Mouse (Mus musculus) c-Kit-positive CD71-negative TER-119-negative erythroid progenitor cells, embryonic 14.5 days (primary cell): ENCODE results near the gene Mtrf1l.

Experiments
- DNase-seq: peaks from one replicate; pipeline ENCODE4 v3.0.0-alpha.2; 2013; ENCODE audit warnings: low read depth

Mtrf1l gene

GRCm38 (mm10) chr10:5804691-5805156 is 19.0 kb downstream of the Mtrf1l start:
- DNase-seq, result no peak

- DNase-seq, result no peak
These were observed 20.0 kb downstream of the Mtrf1l start for GRCm38 (mm10) chr10:5803739-5804138.

GRCm38 (mm10) chr10:5802866-5803265 is 20.8 kb downstream of the Mtrf1l start:
- DNase-seq, result no peak

- no peak for DNase-seq
These were observed 23.2 kb downstream of the Mtrf1l start for GRCm38 (mm10) chr10:5800490-5800889.

GRCm38 (mm10) chr10:5798069-5798468 is 25.6 kb downstream of the Mtrf1l start:
- no peak for DNase-seq

- no peak for DNase-seq
These were observed 33.1 kb downstream of the Mtrf1l start for GRCm38 (mm10) chr10:5790657-5791056.

- no peak for DNase-seq
These were observed 36.8 kb downstream of the Mtrf1l start for GRCm38 (mm10) chr10:5786923-5787322.
